28 mouse cellular contexts compared by ENCODE assay signal in genomic region chr12:70475336-70475735, GRCm38 (mm10).
"Had no signal": no experiment of that assay in that cellular context is flagged by ENCODE, and none has a peak within 500 bp of the region (broad histone marks: within the 10 kb centered on the region; RNA-seq: fewer than 3 reads in every experiment).

No protein-coding gene starts in this region.

- H3K4me1 ChIP-seq: limb, embryonic 12.5 days; limb, embryonic 13.5 days; limb, embryonic 15.5 days; liver, embryonic 13.5 days; lung, embryonic 15.5 days; midbrain, embryonic 10.5 days; midbrain, embryonic 12.5 days; midbrain, embryonic 13.5 days; midbrain, embryonic 15.5 days; neural tube, embryonic 12.5 days had no signal

- H3K9me3 ChIP-seq: limb, embryonic 10.5 days; limb, embryonic 12.5 days; limb, embryonic 13.5 days; limb, embryonic 15.5 days; liver, embryonic 12.5 days; liver, embryonic 13.5 days; liver, embryonic 15.5 days; lung, embryonic 15.5 days; megakaryocyte, embryonic 14.5 days; midbrain, embryonic 10.5 days; midbrain, embryonic 12.5 days; midbrain, embryonic 13.5 days; midbrain, embryonic 15.5 days; neural tube, embryonic 12.5 days had no signal

- DNase-seq: layer of hippocampus, postnatal 36 days; left cerebral cortex, postnatal 4 days; liver; liver, embryonic 13.5 days; liver, postnatal 0 days; lung, adult 18-20 months; lung, adult 2 months; lung, postnatal 10 days; lung, postnatal 14 days; midbrain, embryonic 14.5 days had no signal

- H3K4me2 ChIP-seq: limb, embryonic 12.5 days; limb, embryonic 13.5 days; limb, embryonic 15.5 days; liver, embryonic 11.5 days; liver, embryonic 12.5 days; liver, embryonic 13.5 days; liver, embryonic 15.5 days; lung, embryonic 15.5 days; midbrain, embryonic 12.5 days; midbrain, embryonic 13.5 days; midbrain, embryonic 15.5 days; neural tube, embryonic 12.5 days had no signal

- H3K27ac ChIP-seq: left cerebral cortex, adult 2 months; limb, embryonic 10.5 days; limb, embryonic 12.5 days; limb, embryonic 13.5 days; limb, embryonic 15.5 days; liver, embryonic 12.5 days; liver, embryonic 13.5 days; liver, embryonic 14.5 days; liver, embryonic 15.5 days; lung, embryonic 15.5 days; macrophage; midbrain, embryonic 10.5 days; midbrain, embryonic 12.5 days; midbrain, embryonic 13.5 days; midbrain, embryonic 15.5 days; neural tube, embryonic 12.5 days had no signal

- ATAC-seq: liver, embryonic 12.5 days; liver, postnatal 0 days; midbrain, embryonic 13.5 days; midbrain, embryonic 15.5 days had no signal

- H3K27me3 ChIP-seq: limb, embryonic 12.5 days; limb, embryonic 13.5 days; limb, embryonic 15.5 days; liver, embryonic 12.5 days; liver, embryonic 13.5 days; liver, embryonic 15.5 days; lung, embryonic 15.5 days; megakaryocyte, embryonic 14.5 days; midbrain, embryonic 12.5 days; midbrain, embryonic 13.5 days; midbrain, embryonic 15.5 days; neural tube, embryonic 12.5 days had no signal

- H3K4me3 ChIP-seq: left cerebral cortex, adult 2 months; limb, embryonic 10.5 days; limb, embryonic 12.5 days; limb, embryonic 13.5 days; limb, embryonic 15.5 days; liver, embryonic 12.5 days; liver, embryonic 13.5 days; liver, embryonic 15.5 days; lung, embryonic 15.5 days; megakaryocyte, embryonic 14.5 days; midbrain, embryonic 10.5 days; midbrain, embryonic 12.5 days; midbrain, embryonic 13.5 days; midbrain, embryonic 15.5 days; myocyte; neural tube, embryonic 12.5 days had no signal

- H3K9ac ChIP-seq: limb, embryonic 12.5 days; limb, embryonic 13.5 days; limb, embryonic 15.5 days; liver, embryonic 12.5 days; liver, embryonic 13.5 days; liver, embryonic 14.5 days; liver, embryonic 15.5 days; liver, postnatal 0 days; lung, embryonic 15.5 days; midbrain, embryonic 12.5 days; midbrain, embryonic 13.5 days; midbrain, embryonic 15.5 days; neural tube, embryonic 12.5 days had no signal

- H3K36me3 ChIP-seq: limb, embryonic 10.5 days; limb, embryonic 12.5 days; limb, embryonic 13.5 days; limb, embryonic 15.5 days; liver, embryonic 12.5 days; liver, embryonic 13.5 days; liver, embryonic 15.5 days; lung, embryonic 15.5 days; midbrain, embryonic 10.5 days; midbrain, embryonic 12.5 days; midbrain, embryonic 13.5 days; midbrain, embryonic 15.5 days; neural tube, embryonic 12.5 days had no signal
